Mouse (Mus musculus) small intestine, adult 2 months (tissue): Measurements from ENCODE around the gene Tmem263. TPM values are rescaled to one million over a fixed set of nuclear protein-coding genes. Genes with fewer than 3 reads are reported as not detected.
A peak's percentile ranks its signal among the peaks of the same experiment; 100 is the strongest.

Experiments
- H3K27ac ChIP-seq: fragments of 200-500 bp; 2 replicates; pipeline ENCODE4 v1.5.1; 2012; ENCODE audit warnings: low read depth, low read length, control low read depth, inconsistent platforms; ENCODE audit not compliant: insufficient read depth
- H3K27me3 ChIP-seq: fragments of 200-500 bp; 2 replicates; pipeline ENCODE4 v1.6.1; 2012; ENCODE audit warnings: mild to moderate bottlenecking, moderate library complexity, low read length, inconsistent platforms; ENCODE audit not compliant: control insufficient read depth, insufficient read depth
- H3K36me3 ChIP-seq: fragments of 200-500 bp; 2 replicates; pipeline ENCODE4 v1.6.1; 2012; ENCODE audit warnings: mild to moderate bottlenecking, low read length, control low read depth, inconsistent platforms; ENCODE audit not compliant: control insufficient read depth, insufficient read depth
- H3K4me1 ChIP-seq: fragments of 200-500 bp; 2 replicates; pipeline ENCODE4 v1.6.1; 2012; ENCODE audit warnings: low read length, inconsistent platforms, mixed read lengths; ENCODE audit not compliant: control insufficient read depth, insufficient read depth, insufficient read length
- H3K4me3 ChIP-seq: fragments of 200-500 bp; 2 replicates; pipeline ENCODE4 v1.5.1; 2012; ENCODE audit warnings: low read depth, mild to moderate bottlenecking, control low read depth, inconsistent platforms, low read length, moderate library complexity
- CTCF ChIP-seq: fragments of 200-500 bp; IDR thresholded peaks from 2 replicates; pipeline ENCODE4 v1.5.1; 2012; ENCODE audit warnings: low read depth, mild to moderate bottlenecking, control low read depth, inconsistent platforms, low read length, moderate library complexity, mixed read lengths; ENCODE audit not compliant: insufficient replicate concordance, insufficient read length; ENCODE audit errors: extremely low read depth
- POLR2A ChIP-seq: fragments of 200-500 bp; IDR thresholded peaks from 2 replicates; pipeline ENCODE4 v1.6.1; 2012; ENCODE audit warnings: low read depth, mild to moderate bottlenecking, control low read depth, inconsistent platforms, low read length, moderate library complexity
- WGBS: fragments of 180-500 bp; shearing (Covaris S2); methylation state at CpG from one replicate; pipeline ENCODE4 v1.1.7; 2018; 5-methylcytosine and 5-hydroxymethylcytosine counted together
- polyA plus RNA-seq: library from polyadenylated mRNA; depleted of rRNA; stranded (reverse); fragments of >200 nt; gene quantifications from 2 replicates; pipeline ENCODE4 v1.2.3, GENCODE M21; 2012; rRNA removed

The Tmem263 gene
- polyA plus RNA-seq = 5.1 and 7.3 TPM in 2 replicates

- Histone ChIP-seq H3K4me3 (peak within 1 kb of the TSS; percentile 98), H3K36me3 (no peaks in the 10 kb centered on the region), H3K27ac (peak within 1 kb of the TSS; percentile 63), H3K4me1 (peaks cover 3% of the 10 kb centered on the region), H3K27me3 (no peaks in the 10 kb centered on the region)
- under 1% methylated on average over 76 of the region's 96 CpGs for WGBS
- peak; percentile 31; the same call in 1 of the 2 replicates for TF ChIP-seq POLR2A
- TF ChIP-seq CTCF = 0 out of 2 replicates have a peak, but pooled peaks have one; percentile 17
These were observed at the start of gene Tmem263, which contains the start of gene Fhl4 for GRCm38 (mm10) chr10:85102247-85103084. Gene Tmem263, plus strand, starts transcription at chr10:85102627. Gene Fhl4, minus strand, starts transcription at chr10:85102495.

DNA sequence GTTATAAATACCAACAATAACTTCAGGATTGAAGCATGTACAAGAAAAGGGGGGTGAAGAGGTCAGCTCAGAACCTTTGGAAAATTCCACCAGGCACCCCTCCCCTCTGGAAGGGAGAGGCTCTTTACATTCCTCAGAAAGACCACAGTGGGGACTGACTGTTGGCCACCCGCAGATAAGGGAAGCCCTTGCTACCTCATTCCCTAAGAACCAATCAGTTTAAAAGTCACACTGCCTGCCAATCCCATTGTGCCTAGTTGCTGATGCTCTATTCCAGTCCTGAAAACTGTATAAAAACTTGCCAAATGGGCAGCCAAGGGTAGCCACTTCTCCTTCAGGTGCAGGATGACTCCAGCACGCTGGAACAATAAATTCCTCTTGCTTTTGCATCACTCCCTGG is 47.6 kb upstream of the Tmem263 start:
- TF ChIP-seq CTCF (no peak), POLR2A (no peak)
- H3K27me3 ChIP-seq = no peaks in the 10 kb centered on the region
- no peak overlapping the region for H3K27ac ChIP-seq
- H3K4me3 ChIP-seq = no peak overlapping the region
- H3K4me1 ChIP-seq = no peaks in the 10 kb centered on the region
- H3K36me3 ChIP-seq = no peaks in the 10 kb centered on the region
- WGBS = 93% methylated on average over 2 of the region's 2 CpGs

GRCm38 (mm10) chr10:85071605-85072152 is 30.7 kb upstream of the Tmem263 start:
- Histone ChIP-seq H3K4me3 (no peak overlapping the region), H3K4me1 (no peaks in the 10 kb centered on the region), H3K36me3 (no peaks in the 10 kb centered on the region), H3K27me3 (no peaks in the 10 kb centered on the region), H3K27ac (no peak overlapping the region)
- TF ChIP-seq CTCF = no peak
- TF ChIP-seq POLR2A = no peak
- 67% methylated on average over 4 of the region's 4 CpGs for WGBS

GRCm38 (mm10) chr10:85101841-85102240 is 586 bp upstream of the Tmem263 start:
- peak overlapping the region; percentile 22 for H3K27ac ChIP-seq
- 9% methylated on average over 10 of the region's 10 CpGs for WGBS

DNA sequence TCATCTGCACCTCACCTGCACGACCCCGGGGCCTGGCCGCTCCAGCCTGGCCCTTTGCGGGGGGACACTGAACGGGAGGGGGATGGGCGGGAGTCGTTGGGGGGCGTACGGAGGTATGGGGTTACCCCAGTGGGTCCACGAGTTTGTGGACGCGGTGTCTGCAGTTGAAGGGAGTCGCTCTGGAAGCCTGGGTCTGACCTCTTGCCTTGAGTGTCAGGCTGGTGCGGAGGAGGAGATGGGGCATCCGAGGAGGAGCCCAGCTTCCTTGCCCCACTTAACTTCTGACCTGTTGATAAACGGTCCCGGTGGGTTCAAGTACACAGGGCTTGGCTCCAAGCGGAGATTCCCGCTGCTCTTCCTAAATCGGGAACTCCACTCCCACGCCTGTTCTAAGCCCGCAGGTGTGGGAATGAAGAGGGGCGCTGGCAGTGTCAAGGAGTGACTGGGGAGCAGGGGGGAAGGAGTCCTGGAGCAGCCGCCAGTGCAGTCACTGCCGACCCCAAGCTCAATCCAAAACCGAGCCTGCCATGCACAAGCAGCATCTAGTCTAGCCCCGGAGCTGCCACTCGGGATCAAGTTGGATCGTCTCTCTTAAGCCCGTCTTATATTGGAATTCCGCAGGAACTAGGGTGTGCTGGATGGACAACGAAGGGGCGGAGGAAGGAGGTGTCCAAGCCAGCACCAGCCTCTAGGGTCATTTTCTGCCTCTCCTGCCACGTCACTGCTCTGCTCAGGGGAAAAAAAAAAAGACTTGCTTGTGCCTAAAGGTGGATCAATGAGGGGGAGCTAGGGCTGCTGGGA is 858 bp downstream of the Tmem263 start:
- Histone ChIP-seq H3K4me1 (peaks cover 3% of the 10 kb centered on the region), H3K27ac (peak overlapping the region; percentile 54), H3K27me3 (no peaks in the 10 kb centered on the region), H3K36me3 (no peaks in the 10 kb centered on the region), H3K4me3 (peak overlapping the region; percentile 98)
- WGBS = 2% methylated on average over 34 of the region's 34 CpGs
- TF ChIP-seq CTCF (no peak), POLR2A (peak; percentile 27; the same call in 1 of the 2 replicates)

More at GRCm38 (mm10) chr10:85101841-85102240, 586 bp upstream of the Tmem263 start:
- Histone ChIP-seq H3K27me3 (no peaks in the 10 kb centered on the region), H3K4me3 (peak overlapping the region; percentile 98), H3K36me3 (no peaks in the 10 kb centered on the region), H3K4me1 (peaks cover 3% of the 10 kb centered on the region)
- TF ChIP-seq CTCF (no peak), POLR2A (no peak)

- Histone ChIP-seq H3K27me3 (no peaks in the 10 kb centered on the region), H3K36me3 (0 out of 2 replicates have a peak, but pooled peaks cover 5% of the 10 kb centered on the region), H3K4me3 (no peak overlapping the region), H3K27ac (no peak overlapping the region), H3K4me1 (no peaks in the 10 kb centered on the region)
- 71% methylated on average over 4 of the region's 4 CpGs for WGBS
- TF ChIP-seq POLR2A (no peak), CTCF (no peak)
These were observed 12.0 kb downstream of the Tmem263 start for GRCm38 (mm10) chr10:85114409-85114808.
